Comparison of ENCODE assay signal across 10 mouse cellular contexts in the genomic region with DNA sequence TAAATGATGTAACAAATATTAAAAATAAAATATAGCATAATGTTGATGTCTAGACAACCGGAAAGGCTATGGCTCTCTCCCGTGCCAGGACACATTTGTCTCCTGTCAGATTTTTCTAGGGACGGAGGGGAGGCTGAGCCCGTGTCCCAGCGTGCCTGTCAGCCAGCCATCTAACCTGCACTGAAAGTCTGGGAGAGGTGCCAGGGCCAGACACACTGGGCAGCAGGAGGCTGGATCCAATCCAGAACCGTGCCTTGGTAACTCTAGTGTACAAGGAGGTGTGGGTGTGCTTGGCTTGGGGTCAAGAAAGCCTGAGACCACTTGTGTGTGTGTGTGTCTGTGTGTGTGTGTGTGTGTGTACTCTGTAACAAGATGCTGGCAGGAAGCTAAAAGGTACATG. TPM values are rescaled to one million over a fixed set of nuclear protein-coding genes. Genes with fewer than 3 reads are reported as not detected.
DNase-seq lines count a peak whose midpoint lies in the region; TF ChIP-seq lines count a peak whose summit lies in the region.
"Had no signal": no experiment of that assay in that cellular context is flagged by ENCODE, and none has a peak within 500 bp of the region (broad histone marks: within the 10 kb centered on the region; RNA-seq: fewer than 3 reads in every experiment).

No protein-coding gene starts in this region.

- no peak for TF ChIP-seq POLR2A in heart, adult 2 months (IDR thresholded peaks at IDR 0.05; ENCODE audit: insufficient read depth, low read depth, low read length)

- intact Hi-C loops in heart, adult 2 months (cut with DNase I): loop anchor here (2.0 to 5.0 kb wide), 2 partner anchors 40 to 53 kb away; a partner anchor contains a TSS
- intact Hi-C loops in left cerebral cortex, adult 2 months (cut with DNase I): no loop called here

- TF ChIP-seq CTCF in heart, adult 2 months (IDR thresholded peaks at IDR 0.05): no peak
- TF ChIP-seq CTCF in left cerebral cortex, adult 2 months (IDR thresholded peaks at IDR 0.05): no peak

- H3K36me3 ChIP-seq in heart, adult 2 months (ENCODE audit: control insufficient read depth, insufficient read depth, low read length): no peaks in the 10 kb centered on the region
- H3K36me3 ChIP-seq in heart, embryonic 10.5 days: no peaks in the 10 kb centered on the region
- H3K36me3 ChIP-seq: embryonic facial prominence, embryonic 12.5 days had no signal

- H3K79me2 ChIP-seq in heart, adult 2 months (replicated peaks; ENCODE audit: control insufficient read depth, insufficient read depth, low read length): no peaks in the 10 kb centered on the region

- DNase-seq in heart, adult 2 months: peak; percentile 65 to 77
- DNase-seq in heart, embryonic 10.5 days (ENCODE audit: low spot score): no peak
- DNase-seq in adrenal gland, adult 2 months: peak; percentile 84
- DNase-seq in heart, adult 8-10 months (ENCODE audit: low spot score): peak; percentile 56
- DNase-seq in kidney, postnatal 4 days: peak; percentile 72 to 86
- no peak for DNase-seq in urinary bladder, adult 18-20 months (ENCODE audit: low spot score in 2 of 2)
- DNase-seq in left cerebral cortex, adult 2 months (ENCODE audit: extremely low spot score in 1 of 2, low spot score in 2 of 2): no peak
- DNase-seq in frontal cortex, postnatal 10 days (ENCODE audit: low spot score in 2 of 2): no peak

- H3K4me1 ChIP-seq in heart, adult 2 months (ENCODE audit: control insufficient read depth, insufficient read depth, low read length): peaks cover 3% of the 10 kb centered on the region
- H3K4me1 ChIP-seq in heart, embryonic 10.5 days: peaks cover 25% of the 10 kb centered on the region

- H3K27ac ChIP-seq in heart, adult 2 months: no peak overlapping the region
- H3K27ac ChIP-seq in heart, embryonic 10.5 days: no peak overlapping the region
- no peak overlapping the region for H3K27ac ChIP-seq in left cerebral cortex, adult 2 months
- H3K27ac ChIP-seq: embryonic facial prominence, embryonic 12.5 days had no signal

- WGBS in heart, adult 2 months: 22% methylated on average over 6 of the region's 6 CpGs
- 76% methylated on average over 6 of the region's 6 CpGs for WGBS in heart, embryonic 10.5 days

- no peaks in the 10 kb centered on the region for H3K9me3 ChIP-seq in heart, embryonic 10.5 days
- H3K9me3 ChIP-seq: embryonic facial prominence, embryonic 12.5 days had no signal

- no peak overlapping the region for H3K9ac ChIP-seq in heart, adult 2 months (ENCODE audit: low read depth, low read length)
- H3K9ac ChIP-seq: embryonic facial prominence, embryonic 12.5 days had no signal

- no peak for TF ChIP-seq EP300 in heart, adult 2 months (IDR thresholded peaks at IDR 0.05; ENCODE audit: insufficient read depth, low read depth, low read length)

- no peak overlapping the region for H3K4me3 ChIP-seq in heart, adult 2 months
- H3K4me3 ChIP-seq in heart, embryonic 10.5 days: no peak overlapping the region
- no peak overlapping the region for H3K4me3 ChIP-seq in left cerebral cortex, adult 2 months
- H3K4me3 ChIP-seq: embryonic facial prominence, embryonic 12.5 days; megakaryocyte, embryonic 14.5 days had no signal

- no peaks in the 10 kb centered on the region for H3K27me3 ChIP-seq in heart, adult 2 months (ENCODE audit: control insufficient read depth, insufficient read depth, low read length)
- no peaks in the 10 kb centered on the region; the same call in 1 of the 2 replicates for H3K27me3 ChIP-seq in heart, embryonic 10.5 days (ENCODE audit: insufficient read depth, poor library complexity, severe bottlenecking)

RNA-seq across cellular contexts. Expression of a gene that starts 1.5 kb away (rescaled TPM):
- 1 to 10 TPM; 1.4 to 1.5 TPM for total RNA-seq in heart, adult 2 months (2021)
- 4.7 and 5.1 TPM in 2 replicates for polyA plus RNA-seq in heart, adult 2 months (2012; rRNA removed)
- 8.5 and 8.6 TPM in 2 replicates for polyA plus RNA-seq in heart, embryonic 10.5 days (2016; fragmentation: Nextera tagmentation; extraction: Ambion mirVana)
- 1 to 10 TPM; 5.9 to 7.5 TPM for total RNA-seq in adrenal gland, adult 2 months (2021)
- polyA plus RNA-seq in adrenal gland, adult 2 months (2012; rRNA removed): 23.2 and 31.8 TPM in 2 replicates
- total RNA-seq in heart, adult 8-10 months (2022): 1 to 10 TPM in 3 of 4 experiments, under 1 TPM in 1; 0.88 to 2.4 (median 1.2) TPM
- 100 to 1,000 TPM; 340 to 346 TPM for total RNA-seq in left cerebral cortex, adult 2 months (2021)

RNA-seq across cellular contexts. Expression of a gene that starts 12.9 kb away (rescaled TPM):
- 10 to 100 TPM; 56.9 to 64.5 TPM for total RNA-seq in heart, adult 2 months (2021)
- 90.2 and 110 TPM in 2 replicates for polyA plus RNA-seq in heart, adult 2 months (2012; rRNA removed)
- polyA plus RNA-seq in heart, embryonic 10.5 days (2016; fragmentation: Nextera tagmentation; extraction: Ambion mirVana): 57.8 and 63.7 TPM in 2 replicates
- 10 to 100 TPM; 51.7 to 52.4 TPM for total RNA-seq in adrenal gland, adult 2 months (2021)
- polyA plus RNA-seq in adrenal gland, adult 2 months (2012; rRNA removed): 90.8 and 100.0 TPM in 2 replicates
- total RNA-seq in heart, adult 8-10 months (2022): 10 to 100 TPM; 67.0 to 71.0 (median 70.2) TPM
- 10 to 100 TPM; 31.3 to 39.3 TPM for total RNA-seq in left cerebral cortex, adult 2 months (2021)

RNA-seq across cellular contexts. Expression of a gene that starts 35.8 kb away (rescaled TPM):
- under 1 TPM in 1 of 2 experiments, not detected in 1; 0.26 TPM for total RNA-seq in heart, adult 2 months (2021)
- 0.12 and 6.8 TPM in 2 replicates for polyA plus RNA-seq in heart, adult 2 months (2012; rRNA removed)
- 2.7 and 10.2 TPM in 2 replicates for polyA plus RNA-seq in heart, embryonic 10.5 days (2016; fragmentation: Nextera tagmentation; extraction: Ambion mirVana)
- under 1 TPM; 0.62 to 0.75 TPM for total RNA-seq in adrenal gland, adult 2 months (2021)
- polyA plus RNA-seq in adrenal gland, adult 2 months (2012; rRNA removed): 2.9 and 3.7 TPM in 2 replicates
- under 1 TPM in 1 of 4 experiments, not detected in 3; 0.28 TPM for total RNA-seq in heart, adult 8-10 months (2022)
- total RNA-seq in left cerebral cortex, adult 2 months (2021): under 1 TPM; 0.81 to 0.82 TPM

RNA-seq across cellular contexts. Expression of a gene that starts 42.2 kb away (rescaled TPM):
- 10 to 100 TPM; 38.4 to 46.1 TPM for total RNA-seq in heart, adult 2 months (2021)
- 34.7 and 35.7 TPM in 2 replicates for polyA plus RNA-seq in heart, adult 2 months (2012; rRNA removed)
- polyA plus RNA-seq in heart, embryonic 10.5 days (2016; fragmentation: Nextera tagmentation; extraction: Ambion mirVana): 24.5 and 27.6 TPM in 2 replicates
- 10 to 100 TPM; 30.7 to 43.3 TPM for total RNA-seq in adrenal gland, adult 2 months (2021)
- polyA plus RNA-seq in adrenal gland, adult 2 months (2012; rRNA removed): 85.4 and 105 TPM in 2 replicates
- 10 to 100 TPM; 43.8 to 49.3 (median 45.5) TPM for total RNA-seq in heart, adult 8-10 months (2022)
- total RNA-seq in left cerebral cortex, adult 2 months (2021): 10 to 100 TPM; 38.6 to 41.7 TPM

RNA-seq across cellular contexts. Expression of a gene that starts 42.9 kb away (rescaled TPM):
- total RNA-seq in heart, adult 2 months (2021): 10 to 100 TPM; 20.5 to 21.1 TPM
- 26.2 and 29.8 TPM in 2 replicates for polyA plus RNA-seq in heart, adult 2 months (2012; rRNA removed)
- 99.4 and 134 TPM in 2 replicates for polyA plus RNA-seq in heart, embryonic 10.5 days (2016; fragmentation: Nextera tagmentation; extraction: Ambion mirVana)
- 10 to 100 TPM; 46.3 to 62.4 TPM for total RNA-seq in adrenal gland, adult 2 months (2021)
- 62.8 and 65.6 TPM in 2 replicates for polyA plus RNA-seq in adrenal gland, adult 2 months (2012; rRNA removed)
- 10 to 100 TPM; 18.0 to 31.3 (median 23.7) TPM for total RNA-seq in heart, adult 8-10 months (2022)
- 10 to 100 TPM; 53.4 to 57.3 TPM for total RNA-seq in left cerebral cortex, adult 2 months (2021)

Comparison
In these comparisons a context has a peak if more than half of its experiments do, and no peak if none do; other contexts are left out.
1. DNase-seq: peak in heart, adult 2 months (2 of 2), adrenal gland, adult 2 months (single experiment), heart, adult 8-10 months (single experiment) and kidney, postnatal 4 days (2 of 2); none in heart, embryonic 10.5 days (single experiment), urinary bladder, adult 18-20 months (0 of 2), left cerebral cortex, adult 2 months (0 of 2) and frontal cortex, postnatal 10 days (0 of 2).
2. RNA of a gene that starts 1.5 kb away (total RNA-seq): 340 to 346 TPM in left cerebral cortex, adult 2 months; 5.9 to 7.5 TPM in adrenal gland, adult 2 months, 1.4 to 1.5 TPM in heart, adult 2 months and 0.88 to 2.4 TPM in heart, adult 8-10 months; every median in the first group is over 10 times any median in the second.